Mouse (Mus musculus) bone marrow, adult 2 months (tissue): ENCODE measurements around the gene Pradc1. TPM values are rescaled to one million over a fixed set of nuclear protein-coding genes. Genes with fewer than 3 reads are reported as not detected.
"Not testable (repeated sequence)": the region's sequence is repeated elsewhere in the genome, so short reads cannot be mapped to it uniquely, and the experiment has no call there.

Source experiments
- H3K27ac ChIP-seq: fragments of 200-500 bp; 2 replicates; pipeline ENCODE4 v1.5.1; 2012; ENCODE audit warnings: low read depth, mild to moderate bottlenecking, control low read depth, inconsistent platforms, low read length; ENCODE audit not compliant: control insufficient read depth, poor library complexity, insufficient read depth
- H3K4me1 ChIP-seq: fragments of 200-500 bp; 2 replicates; pipeline ENCODE4 v1.6.1; 2011; ENCODE audit warnings: low read length; ENCODE audit not compliant: control insufficient read depth, insufficient read depth
- H3K4me3 ChIP-seq: fragments of 200-500 bp; replicated peaks from 2 replicates; pipeline ENCODE3; 2011; ENCODE audit warnings: mild to moderate bottlenecking, low read depth, low read length, control low read depth; ENCODE audit not compliant: control insufficient read depth
- CTCF ChIP-seq: fragments of 200-500 bp; IDR thresholded peaks from 2 replicates; pipeline ENCODE4 v1.5.1; 2011; ENCODE audit warnings: low read length, control low read depth; ENCODE audit not compliant: control insufficient read depth, insufficient read depth
- POLR2A ChIP-seq: fragments of 200-500 bp; IDR thresholded peaks from 2 replicates; pipeline ENCODE4 v1.6.1; 2011; ENCODE audit warnings: low read depth, mild to moderate bottlenecking, control low read depth, low read length, borderline replicate concordance; ENCODE audit not compliant: control insufficient read depth
- whole genome bisulfite sequencing: fragments of 180-500 bp; shearing (Covaris S2); methylation state at CpG from one replicate; pipeline ENCODE4 v1.1.7; 2018; 5-methylcytosine and 5-hydroxymethylcytosine counted together
- polyA plus RNA-seq: library from polyadenylated mRNA; stranded (reverse); fragments of >200 nt; gene quantifications from 2 replicates; pipeline ENCODE4 v1.2.4, GENCODE M21; 2011; ENCODE audit warnings: low replicate concordance; ENCODE audit not compliant: missing spikeins, insufficient read depth, insufficient read length

Pradc1 gene
- polyA plus RNA-seq, 1 experiment, result 16.0 TPM

- Histone ChIP-seq H3K4me1 (no peaks in the 10 kb centered on the region), H3K4me3 (no peak overlapping the region), H3K27ac (no peak overlapping the region)
- WGBS, result 70% methylated on average over 8 of the region's 8 CpGs
- TF ChIP-seq POLR2A (no peak), CTCF (no peak)
Measured at GRCm38 (mm10) chr6:85471962-85472361, 20.2 kb upstream of the Pradc1 start.

GRCm38 (mm10) chr6:85469660-85470430, 18.1 kb upstream of the Pradc1 start:
- TF ChIP-seq POLR2A (no peak), CTCF (no peak)
- WGBS, result 68% methylated on average over 5 of the region's 5 CpGs
- Histone ChIP-seq H3K4me3 (no peak overlapping the region), H3K27ac (no peak overlapping the region), H3K4me1 (no peaks in the 10 kb centered on the region)

GRCm38 (mm10) chr6:85465381-85465780, 13.6 kb upstream of the Pradc1 start:
- no peak for TF ChIP-seq POLR2A
- no peak for TF ChIP-seq CTCF
- Histone ChIP-seq H3K4me3 (no peak overlapping the region), H3K27ac (no peak overlapping the region), H3K4me1 (no peaks in the 10 kb centered on the region)

- TF ChIP-seq POLR2A (no peak), CTCF (no peak)
- Histone ChIP-seq H3K27ac (no peak overlapping the region), H3K4me1 (no peaks in the 10 kb centered on the region), H3K4me3 (no peak overlapping the region)
- 72% methylated on average over 2 of the region's 2 CpGs for WGBS
Measured at GRCm38 (mm10) chr6:85459621-85460020, 7.9 kb upstream of the Pradc1 start.

- Histone ChIP-seq H3K4me1 (no peaks in the 10 kb centered on the region; the same call in 1 of the 2 replicates), H3K4me3 (peak overlapping the region; percentile 90), H3K27ac (no peak overlapping the region)
- TF ChIP-seq POLR2A, result no peak
- WGBS, result 2% methylated on average over 7 of the region's 7 CpGs
Measured at GRCm38 (mm10) chr6:85452816-85453215, 1.0 kb upstream of the Pradc1 start.

- under 1% methylated on average over 15 of the region's 15 CpGs for WGBS
- Histone ChIP-seq H3K4me3 (peak overlapping the region; percentile 90), H3K27ac (peak overlapping the region; percentile 60), H3K4me1 (no peaks in the 10 kb centered on the region; the same call in 1 of the 2 replicates)
- TF ChIP-seq POLR2A (no peak), CTCF (no peak)
Measured at GRCm38 (mm10) chr6:85452411-85452665, 568 bp upstream of the Pradc1 start.

GRCm38 (mm10) chr6:85450697-85451663, 790 bp downstream of the Pradc1 start, which contains the start of gene Cct7:
Gene Cct7 (plus strand): TSS chr6:85451514.
- TF ChIP-seq POLR2A (peak; percentile 71; the same call in 1 of the 2 replicates), CTCF (peak; percentile 33; the same call in 1 of the 2 replicates)
- peak within 1 kb of the TSS; percentile 90 for H3K4me3 ChIP-seq
- 1% methylated on average over 94 of the region's 96 CpGs for WGBS
- H3K27ac ChIP-seq, result peak within 1 kb of the TSS; percentile 90
- H3K4me1 ChIP-seq, result no peaks in the 10 kb centered on the region; the same call in 1 of the 2 replicates

GRCm38 (mm10) chr6:85450140-85450539, 1.6 kb downstream of the Pradc1 start:
- H3K27ac ChIP-seq, H3K4me3 ChIP-seq, H3K4me1 ChIP-seq: not testable (repeated sequence)
- 69% methylated on average over 1 of the region's 1 CpGs for WGBS

- Histone ChIP-seq H3K4me1 (no peaks in the 10 kb centered on the region), H3K4me3 (no peak overlapping the region), H3K27ac (no peak overlapping the region)
- TF ChIP-seq CTCF (no peak), POLR2A (no peak)
- WGBS, result 84% methylated on average over 6 of the region's 6 CpGs
Measured at GRCm38 (mm10) chr6:85447351-85447750, 4.4 kb downstream of the Pradc1 start.
